Mouse (Mus musculus): ENCODE results near the gene Clec4g. TPM values are rescaled to one million over a fixed set of nuclear protein-coding genes. Genes with fewer than 3 reads are reported as not detected.

Gene Clec4g
- polyA plus RNA-seq, 1 experiment from 2014 or later: 0.45 TPM

GRCm38 (mm10) chr8:3676131-3676992 is 44.1 kb downstream of the Clec4g start, which contains the start of gene Trappc5:
Gene Trappc5 (plus strand): TSS chr8:3676299.
- H3K4me2 ChIP-seq (replicated peaks; ENCODE audit: low read depth, low read length): peak within 1 kb of the TSS; percentile 56
- peak; percentile 81 for ATAC-seq (ENCODE audit: low FRiP score, low TSS enrichment)
- WGBS: 2% methylated on average over 61 of the region's 61 CpGs
- peaks cover 20% of the 10 kb centered on the region for H3K36me3 ChIP-seq (ENCODE audit: control insufficient read depth, insufficient read depth, low read length)
- peak within 1 kb of the TSS; percentile 93 for H3K9ac ChIP-seq (ENCODE audit: low read depth, low read length)
- H3K27me3 ChIP-seq (ENCODE audit: control insufficient read depth, insufficient read depth, low read length): no peaks in the 10 kb centered on the region
- H3K27ac ChIP-seq (ENCODE audit: low read depth, low read length): peak within 1 kb of the TSS; percentile 84
- no peaks in the 10 kb centered on the region for H3K9me3 ChIP-seq (ENCODE audit: control insufficient read depth, low read length)
- H3K4me1 ChIP-seq (ENCODE audit: control insufficient read depth, insufficient read depth, low read length): no peaks in the 10 kb centered on the region; the same call in 1 of the 2 replicates
- peak within 1 kb of the TSS; percentile 72 for H3K4me3 ChIP-seq (ENCODE audit: low read length)

GRCm38 (mm10) chr8:3674671-3675070 is 45.8 kb downstream of the Clec4g start:
- Histone ChIP-seq H3K4me3 (ENCODE audit: low read length) (no peak overlapping the region), H3K9ac (ENCODE audit: low read depth, low read length) (no peak overlapping the region), H3K36me3 (ENCODE audit: control insufficient read depth, insufficient read depth, low read length) (peaks cover 8% of the 10 kb centered on the region; the same call in 1 of the 2 replicates), H3K4me1 (ENCODE audit: control insufficient read depth, insufficient read depth, low read length) (no peaks in the 10 kb centered on the region; the same call in 1 of the 2 replicates), H3K27me3 (ENCODE audit: control insufficient read depth, insufficient read depth, low read length) (no peaks in the 10 kb centered on the region), H3K27ac (ENCODE audit: low read depth, low read length) (no peak overlapping the region), H3K4me2 (replicated peaks; ENCODE audit: low read depth, low read length) (no peak overlapping the region), H3K9me3 (ENCODE audit: control insufficient read depth, low read length) (no peaks in the 10 kb centered on the region)
- no peak for ATAC-seq (ENCODE audit: low FRiP score, low TSS enrichment)
- 52% methylated on average over 3 of the region's 3 CpGs for WGBS

GRCm38 (mm10) chr8:3671980-3672491 is 48.4 kb downstream of the Clec4g start, which contains the start of gene Fcor:
Gene Fcor (minus strand): TSS chr8:3672362.
- H3K27me3 ChIP-seq (ENCODE audit: control insufficient read depth, insufficient read depth, low read length): no peaks in the 10 kb centered on the region
- H3K9me3 ChIP-seq (ENCODE audit: control insufficient read depth, low read length): no peaks in the 10 kb centered on the region
- peak within 1 kb of the TSS; percentile 53 for H3K9ac ChIP-seq (ENCODE audit: low read depth, low read length)
- peak within 1 kb of the TSS; percentile 59 for H3K4me2 ChIP-seq (replicated peaks; ENCODE audit: low read depth, low read length)
- peak within 1 kb of the TSS; percentile 42; the same call in 1 of the 2 replicates for H3K27ac ChIP-seq (ENCODE audit: low read depth, low read length)
- H3K36me3 ChIP-seq (ENCODE audit: control insufficient read depth, insufficient read depth, low read length): no peaks in the 10 kb centered on the region
- peak within 1 kb of the TSS; percentile 41 for H3K4me3 ChIP-seq (ENCODE audit: low read length)
- under 1% methylated on average over 23 of the region's 23 CpGs for WGBS
- peak; percentile 81 for ATAC-seq (ENCODE audit: low FRiP score, low TSS enrichment)
- no peaks in the 10 kb centered on the region for H3K4me1 ChIP-seq (ENCODE audit: control insufficient read depth, insufficient read depth, low read length)

- WGBS: 72% methylated on average over 2 of the region's 2 CpGs
- H3K36me3 ChIP-seq (ENCODE audit: control insufficient read depth, insufficient read depth, low read length): no peaks in the 10 kb centered on the region
- H3K4me3 ChIP-seq (ENCODE audit: low read length): no peak overlapping the region
- no peak overlapping the region for H3K27ac ChIP-seq (ENCODE audit: low read depth, low read length)
- no peak overlapping the region for H3K9ac ChIP-seq (ENCODE audit: low read depth, low read length)
- no peak overlapping the region for H3K4me2 ChIP-seq (replicated peaks; ENCODE audit: low read depth, low read length)
- no peaks in the 10 kb centered on the region for H3K4me1 ChIP-seq (ENCODE audit: control insufficient read depth, insufficient read depth, low read length)
- H3K27me3 ChIP-seq (ENCODE audit: control insufficient read depth, insufficient read depth, low read length): no peaks in the 10 kb centered on the region
- H3K9me3 ChIP-seq (ENCODE audit: control insufficient read depth, low read length): no peaks in the 10 kb centered on the region
- ATAC-seq (ENCODE audit: low FRiP score, low TSS enrichment): no peak
These were observed 50.1 kb downstream of the Clec4g start for GRCm38 (mm10) chr8:3670388-3670787.

- Histone ChIP-seq H3K27me3 (ENCODE audit: control insufficient read depth, insufficient read depth, low read length) (no peaks in the 10 kb centered on the region), H3K36me3 (ENCODE audit: control insufficient read depth, insufficient read depth, low read length) (no peaks in the 10 kb centered on the region), H3K4me3 (ENCODE audit: low read length) (no peak within 1 kb of the TSS), H3K9ac (ENCODE audit: low read depth, low read length) (no peak within 1 kb of the TSS), H3K4me2 (replicated peaks; ENCODE audit: low read depth, low read length) (no peak within 1 kb of the TSS), H3K9me3 (ENCODE audit: control insufficient read depth, low read length) (no peaks in the 10 kb centered on the region), H3K27ac (ENCODE audit: low read depth, low read length) (no peak within 1 kb of the TSS), H3K4me1 (ENCODE audit: control insufficient read depth, insufficient read depth, low read length) (no peaks in the 10 kb centered on the region)
- 58% methylated on average over 6 of the region's 6 CpGs for WGBS
- no peak for ATAC-seq (ENCODE audit: low FRiP score, low TSS enrichment)
These were observed 54.9 kb downstream of the Clec4g start, which contains the start of gene Mcemp1 for GRCm38 (mm10) chr8:3665507-3665906. Gene Mcemp1 (plus strand): TSS chr8:3665754.

GRCm38 (mm10) chr8:3664405-3664804 is 56.0 kb downstream of the Clec4g start:
- no peak overlapping the region for H3K9ac ChIP-seq (ENCODE audit: low read depth, low read length)
- no peak overlapping the region for H3K4me3 ChIP-seq (ENCODE audit: low read length)
- H3K4me1 ChIP-seq (ENCODE audit: control insufficient read depth, insufficient read depth, low read length): no peaks in the 10 kb centered on the region
- H3K4me2 ChIP-seq (replicated peaks; ENCODE audit: low read depth, low read length): no peak overlapping the region
- no peak overlapping the region for H3K27ac ChIP-seq (ENCODE audit: low read depth, low read length)
- ATAC-seq (ENCODE audit: low FRiP score, low TSS enrichment): no peak
- no peaks in the 10 kb centered on the region for H3K9me3 ChIP-seq (ENCODE audit: control insufficient read depth, low read length)
- 69% methylated on average over 5 of the region's 5 CpGs for WGBS
- H3K36me3 ChIP-seq (ENCODE audit: control insufficient read depth, insufficient read depth, low read length): no peaks in the 10 kb centered on the region
- no peaks in the 10 kb centered on the region for H3K27me3 ChIP-seq (ENCODE audit: control insufficient read depth, insufficient read depth, low read length)

GRCm38 (mm10) chr8:3660889-3661288 is 59.6 kb downstream of the Clec4g start:
- Histone ChIP-seq H3K4me3 (ENCODE audit: low read length) (no peak overlapping the region), H3K9ac (ENCODE audit: low read depth, low read length) (no peak overlapping the region), H3K4me2 (replicated peaks; ENCODE audit: low read depth, low read length) (no peak overlapping the region), H3K27ac (ENCODE audit: low read depth, low read length) (no peak overlapping the region), H3K9me3 (ENCODE audit: control insufficient read depth, low read length) (no peaks in the 10 kb centered on the region), H3K36me3 (ENCODE audit: control insufficient read depth, insufficient read depth, low read length) (no peaks in the 10 kb centered on the region), H3K4me1 (ENCODE audit: control insufficient read depth, insufficient read depth, low read length) (peaks cover 6% of the 10 kb centered on the region; the same call in 1 of the 2 replicates), H3K27me3 (ENCODE audit: control insufficient read depth, insufficient read depth, low read length) (no peaks in the 10 kb centered on the region)
- WGBS: 83% methylated on average over 8 of the region's 8 CpGs
- ATAC-seq (ENCODE audit: low FRiP score, low TSS enrichment): no peak
